Mouse (Mus musculus) embryonic facial prominence, embryonic 14.5 days (tissue): ENCODE measurements around the gene Cdca4. TPM values are rescaled to one million over a fixed set of nuclear protein-coding genes. Genes with fewer than 3 reads are reported as not detected.

Experiments
- ATAC-seq: fragments of 200-750 bp; cut with Nextera tagmentation; 2 replicates; pipeline ENCODE4 v1.8.0; 2017; ENCODE audit warnings: low read depth, moderate number of reproducible peaks, moderate TSS enrichment
- DNase-seq: peaks from one replicate; pipeline ENCODE4 v3.0.0-alpha.2; 2015; ENCODE audit warnings: low spot score
- H3K27ac ChIP-seq: fragments of 300-500 bp; sonication (generic); replicated peaks from 2 replicates; pipeline ENCODE4 v1.5.1; 2014; ENCODE audit warnings: low read depth, mild to moderate bottlenecking, low read length, moderate library complexity
- H3K27me3 ChIP-seq: fragments of 300-500 bp; sonication (generic); replicated peaks from 2 replicates; pipeline ENCODE4 v1.6.1; 2014; ENCODE audit warnings: low read length; ENCODE audit not compliant: control insufficient read depth, insufficient read depth
- H3K36me3 ChIP-seq: fragments of 300-500 bp; sonication (generic); 2 replicates; pipeline ENCODE4 v1.6.1; 2014; ENCODE audit warnings: low read length, mixed read lengths; ENCODE audit not compliant: control insufficient read depth, insufficient read depth
- H3K4me1 ChIP-seq: fragments of 300-500 bp; sonication (generic); 2 replicates; pipeline ENCODE4 v1.6.1; 2014; ENCODE audit warnings: antibody characterized with exemption, low read length; ENCODE audit not compliant: control insufficient read depth, insufficient read depth
- H3K4me2 ChIP-seq: fragments of 300-500 bp; sonication (generic); 2 replicates; pipeline ENCODE4 v1.6.1; 2014; ENCODE audit warnings: low read depth, mild to moderate bottlenecking, low read length, moderate library complexity, mixed read lengths
- H3K4me3 ChIP-seq: fragments of 300-500 bp; sonication (generic); 2 replicates; pipeline ENCODE4 v1.5.1; 2014; ENCODE audit warnings: low read depth, mild to moderate bottlenecking, low read length
- H3K9ac ChIP-seq: fragments of 300-500 bp; sonication (generic); 2 replicates; pipeline ENCODE4 v1.6.1; 2014; ENCODE audit warnings: low read depth, mild to moderate bottlenecking, low read length, moderate library complexity, mixed read lengths
- H3K9me3 ChIP-seq: fragments of 300-500 bp; sonication (generic); 2 replicates; pipeline ENCODE4 v1.6.1; 2016; ENCODE audit warnings: low read length; ENCODE audit not compliant: control insufficient read depth
- WGBS: fragments of 180-500 bp; shearing (Covaris S2); extraction: QIAGEN DNeasy Blood & Tissue Kit; methylation state at CpG from one replicate; pipeline ENCODE4 v1.1.7; 2014; 5-methylcytosine and 5-hydroxymethylcytosine counted together
- polyA plus RNA-seq: library from polyadenylated mRNA; unstranded; fragments of >200 nt; fragmentation: Nextera tagmentation; extraction: Ambion mirVana; gene quantifications from 2 replicates; pipeline ENCODE4 v1.2.1, GENCODE M21; 2014

The Cdca4 gene
- polyA plus RNA-seq, 1 experiment from 2014 or later = 86.2 TPM

DNA sequence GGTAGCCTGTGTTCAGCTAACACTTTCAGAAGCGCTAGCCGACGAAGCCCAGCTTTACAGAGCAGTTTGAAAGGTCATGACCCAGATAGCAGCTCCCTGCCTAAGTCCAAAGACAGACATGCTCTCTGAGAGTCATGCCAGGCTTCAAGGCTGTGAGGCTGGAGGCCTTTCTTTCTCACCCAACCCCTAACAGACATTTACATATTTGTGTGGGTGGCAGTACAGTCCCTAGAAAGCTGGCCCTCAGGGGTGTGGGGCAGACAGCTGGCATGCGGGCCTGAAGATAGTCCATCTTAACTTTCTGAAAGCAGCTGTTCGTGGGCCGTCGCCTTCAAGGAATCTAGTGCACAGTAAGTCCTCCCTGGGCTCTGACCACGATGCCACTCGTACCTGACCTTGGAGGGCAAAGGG, 32.7 kb upstream of the Cdca4 start:
- WGBS = 60% methylated on average over 9 of the region's 9 CpGs
- DNase-seq (no peak), ATAC-seq (no peak)

DNA sequence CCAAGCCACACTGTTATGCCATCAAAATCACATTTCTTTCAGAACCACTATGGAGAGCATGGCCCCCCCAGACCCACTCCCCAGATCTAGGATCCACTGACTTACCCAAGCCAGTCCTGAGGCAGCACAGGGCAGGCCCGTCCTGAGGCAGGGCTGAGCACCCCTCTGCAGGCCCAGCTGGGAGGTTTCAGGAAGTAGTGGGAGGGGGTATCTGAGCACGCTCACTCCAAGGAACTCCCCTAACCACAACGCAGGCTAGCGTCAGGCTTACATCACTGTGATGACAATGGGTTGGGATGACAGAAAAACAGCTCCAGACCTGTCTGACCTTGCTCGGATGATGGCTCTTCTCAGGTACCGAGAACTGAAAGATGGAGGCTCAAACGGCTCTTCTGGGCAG, 31.5 kb upstream of the Cdca4 start:
- Histone ChIP-seq H3K4me3 (no peak overlapping the region), H3K36me3 (no peaks in the 10 kb centered on the region), H3K9me3 (no peaks in the 10 kb centered on the region), H3K9ac (no peak overlapping the region), H3K4me2 (no peak overlapping the region), H3K4me1 (no peaks in the 10 kb centered on the region), H3K27me3 (no peaks in the 10 kb centered on the region), H3K27ac (no peak overlapping the region)
- no peak for DNase-seq
- no peak for ATAC-seq
- WGBS = 64% methylated on average over 7 of the region's 7 CpGs

More for the DNA sequence above, 32.7 kb upstream of the Cdca4 start:
- Histone ChIP-seq H3K9ac (no peak overlapping the region), H3K27ac (no peak overlapping the region), H3K4me1 (no peaks in the 10 kb centered on the region), H3K27me3 (no peaks in the 10 kb centered on the region), H3K4me3 (no peak overlapping the region), H3K36me3 (no peaks in the 10 kb centered on the region), H3K9me3 (no peaks in the 10 kb centered on the region), H3K4me2 (no peak overlapping the region)

DNA sequence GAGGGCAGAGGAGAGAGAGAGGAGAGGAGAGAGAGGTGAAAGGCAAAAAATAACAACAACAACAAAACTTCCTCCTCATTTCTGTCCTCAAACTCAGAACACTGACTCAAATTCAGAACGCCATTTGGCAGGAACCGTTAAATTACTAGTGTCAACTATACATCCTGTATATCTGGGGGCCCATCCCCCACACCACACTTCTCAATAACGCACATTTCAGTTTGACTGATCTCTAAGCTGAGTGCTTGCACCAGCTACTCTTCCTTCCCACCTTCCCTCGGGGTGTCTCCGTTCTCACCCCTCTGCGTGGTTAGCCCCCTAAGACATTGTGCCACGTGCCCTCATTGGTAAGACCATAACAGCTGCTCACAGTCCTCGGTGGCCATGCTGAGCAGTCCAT, 30.7 kb upstream of the Cdca4 start:
- no peak for ATAC-seq

DNA sequence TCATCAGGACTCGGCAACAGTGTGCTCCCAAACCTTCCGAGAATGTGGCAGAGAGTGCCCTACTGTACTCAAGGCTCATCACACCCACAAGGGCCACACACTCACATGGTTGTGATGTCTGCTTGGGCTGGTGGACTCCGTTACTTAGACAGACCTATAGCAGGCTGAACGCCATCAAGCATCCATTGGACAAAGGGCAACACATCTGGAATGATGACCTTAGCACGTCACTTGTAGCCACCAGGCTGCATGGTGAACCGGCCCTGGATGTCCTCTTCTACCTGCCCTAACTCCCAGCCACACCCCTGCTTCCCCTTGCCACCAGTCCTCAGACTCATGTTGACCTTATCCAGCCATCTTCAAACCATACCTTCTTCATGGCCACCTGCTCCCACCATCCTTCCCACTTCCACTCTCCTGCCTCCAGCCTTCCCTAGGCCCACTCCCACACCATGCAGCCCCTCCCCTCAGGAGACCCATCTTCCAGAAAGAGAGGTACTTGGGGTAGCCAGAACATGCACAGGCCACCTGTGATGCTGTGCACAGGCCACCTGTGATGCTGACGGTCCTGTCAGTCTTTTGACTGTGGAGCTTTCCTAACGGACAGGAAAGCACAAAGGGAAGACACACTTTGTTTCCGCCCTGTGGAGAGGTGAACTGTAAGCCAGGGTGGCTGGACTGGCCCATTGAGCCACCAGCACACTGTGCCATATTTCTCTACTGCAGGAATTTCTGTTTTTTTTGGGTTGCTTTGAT, 29.5 kb upstream of the Cdca4 start:
- H3K36me3 ChIP-seq = no peaks in the 10 kb centered on the region
- no peaks in the 10 kb centered on the region for H3K4me1 ChIP-seq
- no peak overlapping the region for H3K4me3 ChIP-seq
- H3K9me3 ChIP-seq = no peaks in the 10 kb centered on the region
- no peak for DNase-seq
- ATAC-seq = no peak
- no peaks in the 10 kb centered on the region for H3K27me3 ChIP-seq
- no peak overlapping the region for H3K9ac ChIP-seq
- WGBS = 87% methylated on average over 9 of the region's 9 CpGs
- H3K4me2 ChIP-seq = no peak overlapping the region
- H3K27ac ChIP-seq = no peak overlapping the region

More for the DNA sequence above, 30.7 kb upstream of the Cdca4 start:
- Histone ChIP-seq H3K4me2 (no peak overlapping the region), H3K4me3 (no peak overlapping the region), H3K9ac (no peak overlapping the region), H3K4me1 (no peaks in the 10 kb centered on the region), H3K27ac (no peak overlapping the region), H3K27me3 (no peaks in the 10 kb centered on the region), H3K9me3 (no peaks in the 10 kb centered on the region), H3K36me3 (no peaks in the 10 kb centered on the region)
- WGBS = 54% methylated on average over 8 of the region's 8 CpGs
- DNase-seq = no peak

DNA sequence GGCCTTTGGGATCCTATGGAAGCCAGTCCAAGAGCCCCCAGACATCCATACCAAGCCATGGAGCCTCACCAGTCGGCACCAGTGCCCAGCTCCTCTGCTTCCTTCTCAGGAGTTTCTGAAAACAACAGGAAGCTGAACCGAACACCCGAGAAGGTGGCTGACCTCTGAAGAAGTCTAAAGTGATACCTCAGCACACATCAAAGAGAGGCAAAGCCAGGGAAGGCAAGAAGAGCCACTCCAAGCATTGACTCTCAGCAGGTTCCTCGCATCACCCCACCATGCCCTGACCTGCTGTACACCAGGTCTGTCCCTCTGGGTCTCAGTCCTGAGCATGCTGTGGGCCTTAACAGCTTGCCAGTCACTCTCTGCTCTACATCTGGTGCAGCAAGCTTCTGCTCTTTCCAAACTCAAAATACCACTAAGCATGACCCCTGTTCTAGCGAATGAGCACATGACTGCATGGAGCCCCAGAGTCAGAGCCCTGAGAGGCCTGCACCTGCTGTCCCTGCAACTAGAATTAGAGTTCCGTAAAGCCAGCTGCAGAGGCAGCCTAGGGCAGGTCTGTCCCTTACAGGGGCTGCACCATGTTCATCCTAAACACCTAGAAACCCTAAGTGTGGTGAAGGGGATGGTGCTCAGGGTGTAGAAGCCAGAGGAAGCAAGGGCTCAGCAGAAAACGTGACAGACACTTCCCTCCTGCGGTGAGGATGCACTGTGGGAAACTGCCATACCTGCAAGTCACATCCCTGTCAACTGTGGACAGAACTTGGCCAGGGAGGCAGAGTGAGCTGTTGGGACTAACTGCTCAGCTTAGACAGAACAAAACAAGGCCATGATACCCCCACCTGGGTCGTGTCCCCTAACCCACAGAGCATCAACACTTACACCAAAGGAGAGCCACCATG, 28.1 kb upstream of the Cdca4 start:
- Histone ChIP-seq H3K4me3 (no peak overlapping the region), H3K4me2 (no peak overlapping the region), H3K27ac (no peak overlapping the region), H3K27me3 (no peaks in the 10 kb centered on the region), H3K9ac (no peak overlapping the region), H3K4me1 (no peaks in the 10 kb centered on the region), H3K9me3 (no peaks in the 10 kb centered on the region), H3K36me3 (no peaks in the 10 kb centered on the region)
- DNase-seq = no peak
- WGBS = 64% methylated on average over 9 of the region's 9 CpGs
- no peak for ATAC-seq

DNA sequence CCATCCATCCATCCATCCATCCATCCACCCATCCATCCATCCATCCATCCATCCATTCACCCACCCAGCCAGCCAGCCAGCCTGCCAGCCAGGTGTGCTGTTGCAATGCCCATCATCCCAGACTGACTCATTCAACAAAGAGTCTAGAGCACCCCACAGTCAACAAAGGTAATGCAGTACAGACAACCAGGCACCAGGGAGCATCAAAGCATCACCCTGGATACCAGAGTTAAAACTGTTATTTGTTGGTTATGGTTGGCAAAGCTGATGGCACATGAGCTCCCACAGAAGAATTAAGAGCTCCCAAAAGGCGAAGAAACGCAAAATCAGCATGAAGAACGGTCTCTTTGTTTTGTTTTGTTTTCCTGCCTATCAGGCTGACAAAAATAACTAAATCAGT, 27.1 kb upstream of the Cdca4 start:
- no peaks in the 10 kb centered on the region for H3K27me3 ChIP-seq
- H3K27ac ChIP-seq = no peak overlapping the region
- H3K9ac ChIP-seq = no peak overlapping the region
- no peaks in the 10 kb centered on the region for H3K9me3 ChIP-seq
- 81% methylated on average over 3 of the region's 3 CpGs for WGBS
- no peaks in the 10 kb centered on the region for H3K36me3 ChIP-seq
- DNase-seq (no peak), ATAC-seq (no peak)
- H3K4me2 ChIP-seq = no peak overlapping the region
- H3K4me3 ChIP-seq = no peak overlapping the region
- H3K4me1 ChIP-seq = no peaks in the 10 kb centered on the region

DNA sequence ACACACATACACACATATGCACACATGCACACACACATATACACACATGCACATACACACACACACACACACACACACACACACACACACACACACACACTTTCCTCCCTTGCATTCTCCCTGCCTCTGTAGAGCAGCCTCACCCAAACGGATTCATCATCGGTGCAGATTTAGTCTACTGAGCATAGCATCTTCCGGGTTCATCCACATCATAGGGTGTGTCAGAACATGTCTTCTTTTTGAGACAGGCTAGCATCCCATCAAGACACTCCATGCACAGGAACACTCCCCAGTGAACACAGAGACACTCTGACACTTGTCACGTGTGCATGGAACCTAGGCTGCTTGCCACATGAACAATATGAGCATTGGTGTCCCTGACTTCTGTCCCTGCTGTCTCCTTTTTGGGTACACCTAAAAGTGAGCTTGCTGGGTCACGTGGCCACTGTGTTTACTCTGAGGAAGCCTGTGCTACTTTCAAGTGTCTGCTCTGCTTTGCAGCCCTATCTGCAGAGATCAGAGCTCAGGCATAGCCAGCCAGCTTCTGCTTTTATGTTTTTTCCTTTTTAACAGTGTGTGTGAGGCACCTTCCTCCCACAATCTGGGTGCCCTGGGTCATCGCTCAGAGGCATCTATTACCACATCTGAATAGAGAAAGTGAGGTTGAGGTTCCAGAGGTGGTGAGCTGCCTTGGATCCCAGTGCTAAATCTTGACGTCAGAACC, 25.5 kb upstream of the Cdca4 start:
- DNase-seq = no peak
- H3K4me1 ChIP-seq = no peaks in the 10 kb centered on the region
- ATAC-seq = no peak
- H3K4me3 ChIP-seq = no peak overlapping the region
- H3K27ac ChIP-seq = no peak overlapping the region
- H3K9me3 ChIP-seq = no peaks in the 10 kb centered on the region
- no peak overlapping the region for H3K9ac ChIP-seq
- H3K27me3 ChIP-seq = no peaks in the 10 kb centered on the region
- 74% methylated on average over 7 of the region's 7 CpGs for WGBS
- H3K36me3 ChIP-seq = no peaks in the 10 kb centered on the region
- no peak overlapping the region for H3K4me2 ChIP-seq

DNA sequence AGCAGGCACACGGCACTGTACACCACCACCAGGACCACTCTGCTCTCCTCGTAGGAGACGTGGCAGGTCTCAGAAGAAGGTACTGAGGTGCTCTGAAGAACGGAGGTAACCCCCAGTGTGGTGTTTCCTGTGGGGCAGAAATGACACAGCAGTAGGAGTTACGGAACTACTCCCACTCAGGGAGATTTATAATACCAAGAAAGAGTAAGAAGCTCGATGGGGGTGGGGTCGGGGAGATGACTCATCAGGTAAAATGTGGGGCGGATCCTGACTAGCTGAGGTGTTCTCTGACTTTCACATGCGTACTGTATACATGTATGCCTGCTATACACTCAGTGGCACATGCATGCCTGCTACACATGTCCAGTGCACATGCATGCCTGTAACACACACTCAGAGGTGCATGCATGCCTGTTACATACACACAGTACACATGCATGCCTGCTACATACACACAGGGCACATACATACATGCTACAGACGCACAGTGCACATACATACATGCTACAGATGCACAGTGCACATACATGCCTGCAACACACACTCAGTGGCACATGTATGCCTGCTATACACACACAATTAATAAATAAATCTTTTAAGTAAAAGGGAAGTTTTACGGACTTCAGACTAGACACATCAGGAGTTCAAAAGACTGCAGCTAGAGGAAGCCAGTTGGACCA, 24.0 kb upstream of the Cdca4 start:
- Histone ChIP-seq H3K4me1 (no peaks in the 10 kb centered on the region), H3K27me3 (no peaks in the 10 kb centered on the region), H3K27ac (no peak overlapping the region), H3K4me2 (no peak overlapping the region), H3K36me3 (no peaks in the 10 kb centered on the region), H3K4me3 (no peak overlapping the region), H3K9me3 (no peaks in the 10 kb centered on the region), H3K9ac (0 out of 2 replicates have a peak overlapping the region, but pooled peaks have one; percentile 34)
- WGBS = 79% methylated on average over 11 of the region's 11 CpGs
- DNase-seq = no peak
- no peak for ATAC-seq
